Mouse (Mus musculus): ENCODE measurements around the gene Spata17. TPM values are rescaled to one million over a fixed set of nuclear protein-coding genes. Genes with fewer than 3 reads are reported as not detected.

The Spata17 gene
- 0.10 and 0.19 TPM in 2 replicates for polyA plus RNA-seq (2012; rRNA removed)

- WGBS, result 1% methylated on average over 58 of the region's 58 CpGs
- no peak for DNase-seq (ENCODE audit: low read depth, low spot score)
These were observed at the start of gene Spata17, which contains the start of gene Gpatch2 for GRCm38 (mm10) chr1:187215181-187216116. Gene Spata17, minus strand, starts transcription at chr1:187215465. Gene Gpatch2, plus strand, starts transcription at chr1:187215508.

- no peak for DNase-seq (ENCODE audit: low read depth, low spot score)
- 83% methylated on average over 4 of the region's 4 CpGs for WGBS
These were observed 43.5 kb upstream of the Spata17 start for GRCm38 (mm10) chr1:187258756-187259155.

GRCm38 (mm10) chr1:187250741-187251262 is 35.5 kb upstream of the Spata17 start:
- DNase-seq (ENCODE audit: low read depth, low spot score), result no peak
- 100% methylated on average over 1 of the region's 1 CpGs for WGBS

- no peak for DNase-seq (ENCODE audit: low read depth, low spot score)
- 77% methylated on average over 5 of the region's 5 CpGs for WGBS
These were observed 29.5 kb upstream of the Spata17 start for GRCm38 (mm10) chr1:187244734-187245133.

GRCm38 (mm10) chr1:187241329-187241728 is 26.1 kb upstream of the Spata17 start:
- no peak for DNase-seq (ENCODE audit: low read depth, low spot score)

GRCm38 (mm10) chr1:187240304-187240703 is 25.0 kb upstream of the Spata17 start:
- no peak for DNase-seq (ENCODE audit: low read depth, low spot score)
- 69% methylated on average over 3 of the region's 3 CpGs for WGBS

More at GRCm38 (mm10) chr1:187241329-187241728, 26.1 kb upstream of the Spata17 start:
- 59% methylated on average over 5 of the region's 5 CpGs for WGBS

- whole genome bisulfite sequencing, result 90% methylated on average over 4 of the region's 4 CpGs
- no peak for DNase-seq (ENCODE audit: low read depth, low spot score)
These were observed 22.8 kb upstream of the Spata17 start for GRCm38 (mm10) chr1:187238061-187238460.

DNA sequence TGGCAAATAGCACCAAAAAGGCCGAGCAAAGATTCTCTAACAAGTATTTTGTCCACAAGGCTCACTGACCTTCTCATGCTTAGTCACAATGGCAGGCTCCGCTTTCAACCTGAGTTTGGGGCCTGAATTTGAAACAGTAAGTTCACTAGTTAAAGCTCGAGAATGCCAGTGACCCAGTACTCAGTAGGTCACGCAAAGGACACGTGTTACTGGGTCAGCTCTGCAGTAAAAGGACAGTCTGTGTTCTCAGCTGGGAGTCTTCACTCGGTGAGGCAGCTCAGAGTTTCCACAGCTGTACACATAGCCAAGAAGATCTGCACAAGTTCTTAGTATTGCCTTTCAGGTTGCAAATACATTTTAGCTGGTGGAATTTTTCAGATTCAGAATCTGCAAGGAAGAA is 21.0 kb upstream of the Spata17 start:
- WGBS, result 77% methylated on average over 6 of the region's 6 CpGs

GRCm38 (mm10) chr1:187235161-187235560 is 19.9 kb upstream of the Spata17 start:
- 78% methylated on average over 3 of the region's 3 CpGs for WGBS
- DNase-seq (ENCODE audit: low read depth, low spot score), result no peak

More for the DNA sequence above, 21.0 kb upstream of the Spata17 start:
- DNase-seq (ENCODE audit: low read depth, low spot score), result no peak

GRCm38 (mm10) chr1:187232996-187233615 is 17.8 kb upstream of the Spata17 start:
- WGBS, result 85% methylated on average over 7 of the region's 7 CpGs
- DNase-seq (ENCODE audit: low read depth, low spot score), result no peak

DNA sequence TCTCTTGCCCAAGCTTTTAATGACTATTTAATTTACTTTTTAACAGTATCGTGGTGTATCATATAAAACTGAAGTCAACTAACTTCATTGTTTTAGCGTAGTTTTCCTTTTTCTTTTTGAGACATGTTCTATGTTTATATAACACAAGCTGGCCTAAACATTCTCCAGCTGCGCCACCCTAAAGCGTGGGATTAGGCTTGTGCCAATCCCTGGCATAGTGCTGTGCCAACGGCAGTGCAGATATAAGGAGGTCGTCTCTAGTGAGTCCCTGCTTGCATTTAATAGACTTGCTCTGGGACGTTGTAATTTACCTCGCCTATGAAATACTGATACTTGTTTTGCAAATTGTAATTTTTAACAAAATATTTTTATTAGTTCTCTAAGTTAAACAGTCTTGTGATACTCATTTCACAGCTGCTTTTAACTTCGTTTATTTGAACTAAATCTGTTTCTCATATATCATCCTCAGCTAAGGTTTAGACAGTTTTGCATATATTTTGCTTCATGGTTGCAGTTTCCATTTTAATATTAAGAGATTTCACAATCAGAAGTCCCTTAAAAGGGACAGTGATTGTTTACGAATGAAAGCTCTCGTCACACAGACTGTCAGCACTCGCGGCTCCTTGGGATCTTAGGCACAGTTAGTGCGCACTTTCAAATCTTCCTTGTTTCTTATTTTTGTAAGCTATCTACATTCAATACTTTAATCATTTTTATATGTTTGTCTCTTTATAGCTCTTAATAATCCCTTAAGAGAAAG is 17.1 kb upstream of the Spata17 start:
- 80% methylated on average over 14 of the region's 14 CpGs for WGBS
- DNase-seq (ENCODE audit: low read depth, low spot score), result no peak

DNA sequence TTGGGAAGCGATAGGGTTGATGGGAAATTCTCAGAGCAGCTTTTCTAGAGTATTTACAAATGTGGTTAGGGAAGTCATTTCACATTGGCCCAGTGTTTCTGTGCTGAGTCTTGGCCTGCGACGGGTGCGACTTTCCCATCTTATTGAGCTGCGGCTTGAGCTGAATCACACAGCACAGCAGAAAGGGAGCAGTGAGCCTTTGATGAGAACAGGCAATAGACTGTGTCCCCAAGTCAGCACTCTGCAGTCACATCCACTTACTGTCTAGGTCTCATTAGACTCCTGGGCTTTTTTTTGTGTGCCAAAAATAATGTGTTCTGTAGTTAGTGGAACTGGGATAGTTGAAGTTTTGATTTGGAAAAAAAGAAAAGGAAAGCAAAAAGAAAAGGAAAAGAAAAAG is 15.0 kb upstream of the Spata17 start:
- WGBS, result 88% methylated on average over 5 of the region's 5 CpGs
- DNase-seq (ENCODE audit: low read depth, low spot score), result no peak

DNA sequence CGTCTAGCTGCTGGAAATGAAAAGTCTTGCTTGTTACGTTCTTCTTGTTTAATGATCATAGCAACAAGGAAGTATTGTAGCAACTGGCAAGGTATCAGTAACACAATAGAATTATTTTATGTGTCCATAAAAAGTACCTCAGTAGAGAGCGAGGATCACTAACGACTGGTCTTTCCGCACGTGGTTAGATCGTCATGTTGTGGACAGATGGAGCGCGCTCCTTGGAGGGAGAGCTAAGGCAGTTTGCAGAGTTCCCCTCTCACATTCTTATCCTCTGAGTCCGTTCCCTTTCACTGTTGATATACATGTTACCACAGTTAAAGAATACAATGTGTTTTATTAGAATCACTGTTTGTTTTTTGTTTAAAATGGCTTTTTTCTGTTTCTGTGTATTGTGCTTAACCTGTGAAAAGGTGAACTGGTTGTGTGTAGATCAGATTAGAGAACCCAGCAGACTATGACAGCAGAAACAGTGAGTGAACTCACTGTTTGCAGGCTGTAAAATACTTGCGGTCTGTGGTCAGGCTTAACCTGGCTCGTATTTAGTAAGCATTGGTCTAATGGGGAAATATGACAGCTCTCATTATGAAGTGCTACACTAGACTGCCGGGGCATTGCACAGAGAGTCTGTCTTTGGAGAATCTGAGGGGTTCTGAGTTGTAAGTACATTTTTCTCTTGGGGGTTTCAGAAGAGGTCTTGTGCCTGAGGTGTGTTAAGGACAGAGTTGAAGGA is 13.3 kb upstream of the Spata17 start:
- no peak for DNase-seq (ENCODE audit: low read depth, low spot score)
- 14% methylated on average over 13 of the region's 13 CpGs for WGBS

DNA sequence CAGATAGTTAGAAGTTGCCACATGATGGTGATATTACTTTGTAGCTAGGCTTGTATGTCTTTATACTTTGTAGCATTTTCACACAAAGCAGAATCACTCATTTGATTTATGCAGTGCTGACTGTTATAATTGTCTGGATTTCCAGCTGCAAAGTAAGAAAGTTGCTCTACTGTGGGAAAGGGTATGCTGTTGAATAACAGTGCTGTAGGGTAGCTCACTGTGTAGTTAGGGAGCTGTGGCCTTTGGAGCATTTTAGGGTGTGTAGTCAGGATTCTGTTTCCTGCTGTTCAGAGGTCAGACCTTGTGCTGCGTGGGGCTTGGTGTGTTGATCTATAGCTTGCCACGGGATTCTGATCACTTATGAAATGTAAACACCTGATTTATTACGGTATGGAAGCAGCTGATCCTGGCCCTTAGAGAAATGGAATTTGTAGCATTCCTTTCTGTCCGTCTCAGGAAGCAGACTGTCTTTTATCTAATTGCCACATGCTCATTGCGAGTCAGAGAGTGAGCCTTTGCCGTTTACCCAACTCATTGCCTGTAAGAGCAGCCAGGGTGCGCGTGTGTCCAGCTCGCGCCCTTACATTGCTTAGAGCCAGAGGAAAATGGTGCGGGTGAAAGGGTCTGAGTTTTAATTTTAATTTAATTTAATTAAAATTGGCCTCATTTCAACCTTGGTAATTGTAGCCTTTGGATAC is 11.2 kb upstream of the Spata17 start:
- 26% methylated on average over 11 of the region's 11 CpGs for WGBS

DNA sequence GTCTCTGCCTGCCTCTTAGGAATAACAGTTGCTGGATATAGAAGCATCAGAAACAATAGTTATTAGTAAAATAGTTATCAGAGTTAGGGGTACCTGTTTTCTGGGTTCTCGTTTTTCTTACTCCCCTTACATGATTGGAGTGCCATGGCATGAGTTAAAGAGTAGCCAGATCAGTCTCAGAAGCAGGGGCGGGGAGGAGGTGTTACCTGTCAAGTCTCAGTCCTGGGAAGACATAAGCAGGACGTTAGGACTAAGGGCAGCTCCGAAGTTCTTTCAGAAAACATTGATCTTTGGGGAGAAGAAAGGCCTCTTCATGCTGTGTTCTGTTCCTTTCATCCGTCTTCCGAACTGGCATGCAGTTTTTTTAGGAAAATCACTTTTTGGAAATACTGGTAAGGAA is 5.5 kb upstream of the Spata17 start:
- DNase-seq (ENCODE audit: low read depth, low spot score), result no peak
- 53% methylated on average over 6 of the region's 6 CpGs for WGBS

More for the DNA sequence above, 11.2 kb upstream of the Spata17 start:
- DNase-seq (ENCODE audit: low read depth, low spot score), result no peak

DNA sequence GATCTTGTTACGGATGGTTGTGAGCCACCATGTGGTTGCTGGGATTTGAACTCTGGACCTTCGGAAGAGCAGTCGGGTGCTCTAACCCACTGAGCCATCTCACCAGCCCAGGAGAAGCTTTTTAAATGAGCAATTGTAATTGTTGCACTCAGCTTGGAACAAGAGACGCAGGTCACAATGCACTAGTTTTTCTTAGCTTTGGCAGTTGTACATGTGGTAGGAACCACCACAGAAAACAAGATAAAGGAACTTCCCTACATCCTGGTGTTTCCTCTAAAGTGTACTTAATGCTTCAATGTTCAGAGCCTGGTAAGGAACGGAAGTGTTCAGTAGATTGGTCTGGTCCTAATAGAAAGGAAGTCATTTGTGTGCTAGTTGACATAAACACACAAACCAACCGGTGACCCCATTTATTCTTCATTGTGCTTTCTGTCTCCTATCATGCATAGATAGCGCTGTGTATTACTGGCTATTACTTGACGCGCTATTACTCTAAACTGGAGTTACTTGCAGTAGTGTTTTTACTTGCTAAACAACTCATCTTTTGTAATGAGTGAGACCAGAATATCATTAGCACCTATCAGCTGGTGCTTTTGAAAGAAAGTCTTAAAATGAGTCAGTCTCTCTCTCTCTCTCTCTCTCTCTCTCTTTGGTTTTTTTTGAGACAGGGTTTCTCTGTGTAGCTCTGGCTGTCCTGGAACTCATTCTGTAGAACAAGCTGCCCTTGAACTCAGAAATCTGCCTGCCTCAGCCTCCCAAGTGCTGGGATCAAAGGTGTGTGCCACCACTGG is 1.6 kb upstream of the Spata17 start:
- no peak for DNase-seq (ENCODE audit: low read depth, low spot score)
- 85% methylated on average over 9 of the region's 9 CpGs for WGBS

DNA sequence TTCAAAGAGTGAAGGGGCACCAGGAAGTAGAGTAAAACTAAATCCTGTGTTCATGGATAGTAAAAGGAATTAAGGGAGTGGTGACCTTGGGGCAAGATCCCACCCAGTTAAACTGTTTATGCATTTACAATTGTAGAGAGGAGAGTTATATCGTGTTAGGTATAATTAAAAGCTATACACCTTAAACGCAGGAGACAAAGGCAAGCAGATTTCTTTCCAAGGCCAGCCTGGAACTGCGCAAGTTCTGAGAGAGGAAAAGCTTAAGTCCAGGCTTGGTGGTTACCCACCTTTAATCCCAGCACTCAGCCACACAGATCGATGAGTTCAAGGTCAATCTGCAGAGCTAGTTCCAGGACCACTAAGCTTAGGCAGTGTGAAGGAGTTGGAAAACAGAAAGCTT is 4.5 kb downstream of the Spata17 start:
- no peak for DNase-seq (ENCODE audit: low read depth, low spot score)
- 39% methylated on average over 4 of the region's 4 CpGs for WGBS

GRCm38 (mm10) chr1:187209496-187209895 is 5.8 kb downstream of the Spata17 start:
- DNase-seq (ENCODE audit: low read depth, low spot score), result no peak
- WGBS, result 50% methylated on average over 4 of the region's 4 CpGs
